Mouse (Mus musculus) liver, embryonic 16.5 days (tissue): ENCODE results near the gene Ugcg. TPM values are rescaled to one million over a fixed set of nuclear protein-coding genes. Genes with fewer than 3 reads are reported as not detected.

Source experiments
- ATAC-seq: fragments of 200-750 bp; cut with Nextera tagmentation; 2 replicates; pipeline ENCODE4 v1.8.0; 2017; ENCODE audit warnings: low read depth, mild to moderate bottlenecking, moderate number of reproducible peaks, moderate library complexity
- H3K27ac ChIP-seq: fragments of 300-500 bp; sonication (generic); 2 replicates; pipeline ENCODE4 v1.5.1; 2014; ENCODE audit warnings: mild to moderate bottlenecking, low read length
- H3K27me3 ChIP-seq: fragments of 300-500 bp; sonication (generic); 2 replicates; pipeline ENCODE4 v1.6.1; 2014; ENCODE audit warnings: low read depth, low read length, mixed read lengths; ENCODE audit not compliant: control insufficient read depth, insufficient read depth
- H3K36me3 ChIP-seq: fragments of 300-500 bp; sonication (generic); 2 replicates; pipeline ENCODE4 v1.6.1; 2014; ENCODE audit warnings: mild to moderate bottlenecking; ENCODE audit not compliant: control insufficient read depth, insufficient read depth
- H3K4me1 ChIP-seq: fragments of 300-500 bp; sonication (generic); 2 replicates; pipeline ENCODE4 v1.6.1; 2014; ENCODE audit warnings: low read depth, low read length, mixed read lengths; ENCODE audit not compliant: control insufficient read depth
- H3K4me2 ChIP-seq: fragments of 300-500 bp; sonication (generic); 2 replicates; pipeline ENCODE4 v1.6.1; 2014; ENCODE audit warnings: low read depth, low read length, mixed read lengths
- H3K4me3 ChIP-seq: fragments of 300-500 bp; sonication (generic); 2 replicates; pipeline ENCODE4 v1.5.1; 2014; ENCODE audit warnings: low read depth, mild to moderate bottlenecking, low read length
- H3K9ac ChIP-seq: fragments of 300-500 bp; sonication (generic); 2 replicates; pipeline ENCODE4 v1.6.1; 2014; ENCODE audit warnings: low read depth, low read length
- H3K9me3 ChIP-seq: fragments of 300-500 bp; sonication (generic); replicated peaks from 2 replicates; pipeline ENCODE4 v1.6.1; 2016; ENCODE audit warnings: low read length; ENCODE audit not compliant: control insufficient read depth
- WGBS: fragments of 180-500 bp; shearing (Covaris S2); extraction: QIAGEN DNeasy Blood & Tissue Kit; methylation state at CpG from one replicate; pipeline ENCODE4 v1.1.7; 2014; ENCODE audit not compliant: insufficient replicate concordance; 5-methylcytosine and 5-hydroxymethylcytosine counted together
- polyA plus RNA-seq: library from polyadenylated mRNA; unstranded; fragments of >200 nt; fragmentation: Nextera tagmentation; extraction: Ambion mirVana; gene quantifications from 2 replicates; pipeline ENCODE4 v1.2.1, GENCODE M21; 2015

Ugcg gene
- polyA plus RNA-seq, 1 experiment from 2014 or later: 4.6 TPM

- H3K4me3 ChIP-seq: no peak overlapping the region
- WGBS: 84% methylated on average over 4 of the region's 4 CpGs
- H3K4me2 ChIP-seq: no peak overlapping the region
- peaks cover 33% of the 10 kb centered on the region for H3K4me1 ChIP-seq
- H3K27me3 ChIP-seq: no peaks in the 10 kb centered on the region
- H3K27ac ChIP-seq: no peak overlapping the region
- no peak overlapping the region for H3K9ac ChIP-seq
- no peaks in the 10 kb centered on the region for H3K9me3 ChIP-seq
- no peak for ATAC-seq
- peaks cover 10% of the 10 kb centered on the region for H3K36me3 ChIP-seq
Measured at GRCm38 (mm10) chr4:59208607-59209006, 19.6 kb downstream of the Ugcg start.

GRCm38 (mm10) chr4:59211181-59211580 lies 22.1 kb downstream of the Ugcg start:
- Histone ChIP-seq H3K4me2 (no peak overlapping the region), H3K9me3 (no peaks in the 10 kb centered on the region), H3K9ac (no peak overlapping the region), H3K36me3 (peaks cover 12% of the 10 kb centered on the region), H3K4me1 (peaks cover 24% of the 10 kb centered on the region), H3K4me3 (no peak overlapping the region), H3K27ac (no peak overlapping the region), H3K27me3 (no peaks in the 10 kb centered on the region)
- 82% methylated on average over 9 of the region's 9 CpGs for WGBS
- ATAC-seq: no peak

- no peak overlapping the region for H3K4me2 ChIP-seq
- H3K4me1 ChIP-seq: peaks cover 17% of the 10 kb centered on the region
- H3K9me3 ChIP-seq: no peaks in the 10 kb centered on the region
- H3K27me3 ChIP-seq: no peaks in the 10 kb centered on the region
- H3K4me3 ChIP-seq: no peak overlapping the region
- no peak overlapping the region for H3K27ac ChIP-seq
- no peak for ATAC-seq
- 65% methylated on average over 4 of the region's 4 CpGs for WGBS
- H3K36me3 ChIP-seq: peaks cover 14% of the 10 kb centered on the region
- no peak overlapping the region for H3K9ac ChIP-seq
Measured at GRCm38 (mm10) chr4:59213833-59214232, 24.8 kb downstream of the Ugcg start.

GRCm38 (mm10) chr4:59214695-59215094 lies 25.6 kb downstream of the Ugcg start:
- Histone ChIP-seq H3K4me1 (peaks cover 17% of the 10 kb centered on the region), H3K36me3 (peaks cover 17% of the 10 kb centered on the region), H3K9me3 (no peaks in the 10 kb centered on the region), H3K4me2 (no peak overlapping the region), H3K9ac (no peak overlapping the region), H3K27ac (no peak overlapping the region), H3K4me3 (no peak overlapping the region), H3K27me3 (no peaks in the 10 kb centered on the region)
- 51% methylated on average over 5 of the region's 5 CpGs for WGBS
- ATAC-seq: no peak

GRCm38 (mm10) chr4:59215585-59215984 lies 26.5 kb downstream of the Ugcg start:
- WGBS: 18% methylated on average over 3 of the region's 3 CpGs
- H3K4me3 ChIP-seq: no peak overlapping the region
- peaks cover 13% of the 10 kb centered on the region for H3K4me1 ChIP-seq
- no peaks in the 10 kb centered on the region for H3K9me3 ChIP-seq
- H3K9ac ChIP-seq: no peak overlapping the region
- H3K27ac ChIP-seq: no peak overlapping the region
- H3K36me3 ChIP-seq: peaks cover 24% of the 10 kb centered on the region
- H3K27me3 ChIP-seq: no peaks in the 10 kb centered on the region
- peak; percentile 72 for ATAC-seq
- H3K4me2 ChIP-seq: no peak overlapping the region

- no peak for ATAC-seq
- Histone ChIP-seq H3K4me2 (no peak overlapping the region), H3K27me3 (no peaks in the 10 kb centered on the region), H3K4me1 (peaks cover 12% of the 10 kb centered on the region), H3K36me3 (peaks cover 24% of the 10 kb centered on the region), H3K4me3 (no peak overlapping the region), H3K9me3 (no peaks in the 10 kb centered on the region), H3K9ac (no peak overlapping the region), H3K27ac (no peak overlapping the region)
- 83% methylated on average over 7 of the region's 7 CpGs for WGBS
Measured at GRCm38 (mm10) chr4:59217101-59217500, 28.0 kb downstream of the Ugcg start.

GRCm38 (mm10) chr4:59218154-59218553 lies 29.1 kb downstream of the Ugcg start:
- no peak overlapping the region for H3K4me2 ChIP-seq
- H3K27ac ChIP-seq: no peak overlapping the region
- H3K36me3 ChIP-seq: peaks cover 24% of the 10 kb centered on the region

GRCm38 (mm10) chr4:59222226-59222625 lies 33.2 kb downstream of the Ugcg start:
- no peak overlapping the region for H3K27ac ChIP-seq
- no peak overlapping the region for H3K4me3 ChIP-seq
- H3K36me3 ChIP-seq: peaks cover 26% of the 10 kb centered on the region
- H3K4me1 ChIP-seq: no peaks in the 10 kb centered on the region; the same call in 1 of the 2 replicates
- H3K9me3 ChIP-seq: no peaks in the 10 kb centered on the region
- no peaks in the 10 kb centered on the region for H3K27me3 ChIP-seq
- H3K9ac ChIP-seq: no peak overlapping the region
- 79% methylated on average over 9 of the region's 9 CpGs for WGBS
- H3K4me2 ChIP-seq: no peak overlapping the region
- no peak for ATAC-seq

More at GRCm38 (mm10) chr4:59218154-59218553, 29.1 kb downstream of the Ugcg start:
- ATAC-seq: no peak
- Histone ChIP-seq H3K9me3 (no peaks in the 10 kb centered on the region), H3K4me1 (peaks cover 9% of the 10 kb centered on the region), H3K9ac (no peak overlapping the region), H3K27me3 (no peaks in the 10 kb centered on the region), H3K4me3 (no peak overlapping the region)
- 79% methylated on average over 7 of the region's 7 CpGs for WGBS

GRCm38 (mm10) chr4:59223055-59223615 lies 34.1 kb downstream of the Ugcg start:
- Histone ChIP-seq H3K27ac (no peak overlapping the region), H3K4me3 (no peak overlapping the region), H3K9me3 (no peaks in the 10 kb centered on the region), H3K27me3 (no peaks in the 10 kb centered on the region), H3K9ac (no peak overlapping the region), H3K36me3 (peaks cover 20% of the 10 kb centered on the region), H3K4me2 (no peak overlapping the region), H3K4me1 (no peaks in the 10 kb centered on the region; the same call in 1 of the 2 replicates)
- WGBS: 71% methylated on average over 5 of the region's 5 CpGs
- ATAC-seq: no peak
